Mouse (Mus musculus): ENCODE measurements at regions not wholly inside any gene's neighbourhood (a gene's known extent, or its start where the extent isn't known, plus 50 kb on each side); places are given as distances from the start of the nearest gene placed in this dataset.

GRCm38 (mm10) chr4:45585188-45585820 is 53.0 kb upstream of the Shb start:
- no peaks in the 10 kb centered on the region; the same call in 1 of the 2 replicates for H3K4me1 ChIP-seq (ENCODE audit: control insufficient read depth, insufficient read depth, low read length)
- TF ChIP-seq POLR2A (IDR thresholded peaks at IDR 0.05; ENCODE audit: extremely low read depth, insufficient read depth, low read length) (no peak), CTCF (IDR thresholded peaks at IDR 0.05; ENCODE audit: extremely low read depth, insufficient read depth, low read length) (no peak)
- no peak overlapping the region for H3K4me3 ChIP-seq (ENCODE audit: insufficient read depth, low read length)
- H3K27ac ChIP-seq (ENCODE audit: insufficient read depth, low read length) = no peak overlapping the region

- Histone ChIP-seq H3K4me3 (ENCODE audit: insufficient read depth, low read length) (no peak overlapping the region), H3K4me1 (ENCODE audit: control insufficient read depth, insufficient read depth, low read length) (no peaks in the 10 kb centered on the region; the same call in 1 of the 2 replicates), H3K27ac (ENCODE audit: insufficient read depth, low read length) (no peak overlapping the region)
- TF ChIP-seq POLR2A (IDR thresholded peaks at IDR 0.05; ENCODE audit: extremely low read depth, insufficient read depth, low read length) (no peak), CTCF (IDR thresholded peaks at IDR 0.05; ENCODE audit: extremely low read depth, insufficient read depth, low read length) (no peak)
Measured at GRCm38 (mm10) chr4:45583966-45584365, 51.7 kb upstream of the Shb start.

GRCm38 (mm10) chr4:45582496-45582895 is 50.2 kb upstream of the Shb start:
- Histone ChIP-seq H3K27ac (ENCODE audit: insufficient read depth, low read length) (no peak overlapping the region), H3K4me3 (ENCODE audit: insufficient read depth, low read length) (no peak overlapping the region), H3K4me1 (ENCODE audit: control insufficient read depth, insufficient read depth, low read length) (no peaks in the 10 kb centered on the region; the same call in 1 of the 2 replicates)
- TF ChIP-seq POLR2A (IDR thresholded peaks at IDR 0.05; ENCODE audit: extremely low read depth, insufficient read depth, low read length) = no peak
- TF ChIP-seq CTCF (IDR thresholded peaks at IDR 0.05; ENCODE audit: extremely low read depth, insufficient read depth, low read length) = no peak
